Mouse (Mus musculus): ENCODE results near the gene Fbxw8.

DNA sequence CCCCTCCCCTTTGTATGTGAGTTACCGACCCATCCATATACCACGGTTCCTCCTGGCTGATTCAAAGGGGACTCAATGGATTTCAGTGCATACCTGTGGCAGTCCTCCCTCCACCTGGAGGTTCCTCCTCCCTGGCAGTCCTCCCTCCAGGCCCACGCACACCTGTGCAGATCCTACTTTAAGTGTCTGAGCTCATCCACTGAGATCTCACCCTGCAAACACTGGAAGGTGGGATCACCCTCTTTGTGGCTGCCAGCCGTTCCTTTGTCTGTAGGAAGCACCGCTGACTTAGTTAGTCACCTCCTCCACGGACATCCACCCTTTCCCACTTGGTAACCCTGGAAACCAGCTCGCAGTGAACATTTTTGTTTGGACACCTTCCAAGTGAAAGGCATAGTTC is 22.4 kb upstream of the Fbxw8 start:
- TF ChIP-seq CTCF (IDR thresholded peaks at IDR 0.05; ENCODE audit: low read depth) = no peak
- TF ChIP-seq EP300 (IDR thresholded peaks at IDR 0.05; ENCODE audit: low read depth) = no peak

Data from heart, postnatal 0 days (tissue).